Mouse (Mus musculus): ENCODE data around the gene Cnot11. TPM values are rescaled to one million over a fixed set of nuclear protein-coding genes. Genes with fewer than 3 reads are reported as not detected.

The Cnot11 gene
- polyA plus RNA-seq, 1 experiment: 17.8 TPM

DNA sequence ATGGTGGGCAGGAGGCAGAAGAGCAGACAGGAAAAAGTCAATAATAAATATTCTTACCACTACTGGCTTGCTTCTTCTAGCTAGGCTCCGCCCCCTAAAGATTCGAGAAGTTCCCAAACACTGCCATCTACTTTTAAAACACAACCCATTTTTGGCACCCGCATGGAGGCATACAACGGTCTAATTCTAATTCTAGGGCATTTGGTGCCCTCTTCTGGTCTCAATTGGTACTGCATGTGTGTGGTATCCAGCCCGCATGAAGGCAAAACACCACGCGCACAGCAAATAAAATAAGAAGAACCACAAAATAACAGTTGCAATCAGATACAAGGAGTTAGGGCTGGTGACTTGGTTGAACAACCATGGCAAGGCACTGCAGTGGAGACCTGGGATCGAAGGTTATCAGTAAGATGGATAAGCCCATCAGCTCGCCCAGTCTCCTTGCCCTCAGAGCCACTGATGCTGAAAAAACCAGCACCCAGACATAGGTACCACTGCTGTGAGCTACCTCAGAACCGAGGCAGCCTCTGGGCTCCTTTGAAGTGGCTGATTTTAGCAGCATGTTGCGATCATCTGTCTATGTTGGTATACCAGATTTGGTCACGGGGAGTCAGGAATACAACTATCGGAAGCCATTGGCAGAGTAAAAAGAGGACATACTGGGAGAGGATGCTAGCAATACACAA lies 4.4 kb upstream of the Cnot11 start:
- DNase-seq: peak; percentile 73
- TF ChIP-seq CTCF (IDR thresholded peaks at IDR 0.05; ENCODE audit: insufficient read depth, low read length) (peak; percentile 65), POLR2A (IDR thresholded peaks at IDR 0.05; ENCODE audit: borderline replicate concordance, extremely low read depth, low read depth, low read length) (no peak)
- 0 out of 2 replicates have a peak, but pooled peaks cover 2% of the 10 kb centered on the region for H3K4me1 ChIP-seq (ENCODE audit: control insufficient read depth, insufficient read depth, low read length)
- 32% methylated on average over 13 of the region's 13 CpGs for WGBS
- no peak overlapping the region for H3K4me3 ChIP-seq (replicated peaks; ENCODE audit: extremely low read depth, low read depth, low read length)

DNA sequence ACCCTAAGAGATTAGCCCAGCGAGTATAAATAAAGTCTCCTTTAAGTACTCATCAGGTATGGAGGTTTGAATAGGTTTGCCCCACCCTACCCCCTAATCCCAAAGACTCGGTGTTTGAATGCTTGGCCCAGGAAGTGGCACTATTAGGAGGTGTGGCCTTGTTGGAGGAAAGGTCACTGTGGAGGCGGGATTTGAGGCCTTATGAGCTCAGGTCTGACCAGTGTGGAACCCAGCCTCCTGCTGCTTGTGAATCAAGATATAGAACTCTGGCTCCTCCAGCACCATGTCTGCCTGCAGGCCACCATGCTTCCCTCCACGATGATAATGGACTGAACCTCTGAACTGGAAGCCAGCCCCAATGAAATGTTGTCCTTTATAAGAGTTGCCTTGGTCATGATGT lies 3.8 kb upstream of the Cnot11 start:
- H3K4me1 ChIP-seq (ENCODE audit: control insufficient read depth, insufficient read depth, low read length): 0 out of 2 replicates have a peak, but pooled peaks cover 2% of the 10 kb centered on the region
- DNase-seq: no peak
- 71% methylated on average over 4 of the region's 4 CpGs for WGBS
- no peak for TF ChIP-seq POLR2A (IDR thresholded peaks at IDR 0.05; ENCODE audit: borderline replicate concordance, extremely low read depth, low read depth, low read length)
- no peak for TF ChIP-seq CTCF (IDR thresholded peaks at IDR 0.05; ENCODE audit: insufficient read depth, low read length)
- H3K4me3 ChIP-seq (replicated peaks; ENCODE audit: extremely low read depth, low read depth, low read length): no peak overlapping the region

DNA sequence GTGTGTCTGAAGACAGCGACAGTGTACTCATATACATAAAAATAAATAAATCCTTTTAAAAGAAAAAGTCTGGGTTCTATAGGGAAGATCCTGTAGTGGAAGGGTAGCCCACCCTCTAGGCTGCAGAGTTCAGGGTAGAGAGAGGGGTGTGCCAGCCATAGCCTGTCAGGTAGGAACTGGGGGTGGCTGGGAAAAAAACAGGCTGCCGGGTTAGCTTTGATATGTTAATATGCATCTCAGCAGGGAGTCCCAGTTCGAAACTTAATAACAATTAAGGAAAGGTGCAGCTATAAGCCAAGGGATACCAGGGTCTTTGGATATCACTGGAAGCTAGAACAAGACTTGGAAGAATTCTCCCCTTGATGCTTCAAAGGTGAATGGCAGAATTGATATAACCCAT lies 875 bp upstream of the Cnot11 start:
- Histone ChIP-seq H3K4me1 (ENCODE audit: control insufficient read depth, insufficient read depth, low read length) (peaks cover 7% of the 10 kb centered on the region), H3K4me3 (replicated peaks; ENCODE audit: extremely low read depth, low read depth, low read length) (no peak overlapping the region)
- TF ChIP-seq POLR2A (IDR thresholded peaks at IDR 0.05; ENCODE audit: borderline replicate concordance, extremely low read depth, low read depth, low read length): no peak
- no peak for TF ChIP-seq CTCF (IDR thresholded peaks at IDR 0.05; ENCODE audit: insufficient read depth, low read length)
- no peak for DNase-seq
- WGBS: 43% methylated on average over 3 of the region's 3 CpGs

DNA sequence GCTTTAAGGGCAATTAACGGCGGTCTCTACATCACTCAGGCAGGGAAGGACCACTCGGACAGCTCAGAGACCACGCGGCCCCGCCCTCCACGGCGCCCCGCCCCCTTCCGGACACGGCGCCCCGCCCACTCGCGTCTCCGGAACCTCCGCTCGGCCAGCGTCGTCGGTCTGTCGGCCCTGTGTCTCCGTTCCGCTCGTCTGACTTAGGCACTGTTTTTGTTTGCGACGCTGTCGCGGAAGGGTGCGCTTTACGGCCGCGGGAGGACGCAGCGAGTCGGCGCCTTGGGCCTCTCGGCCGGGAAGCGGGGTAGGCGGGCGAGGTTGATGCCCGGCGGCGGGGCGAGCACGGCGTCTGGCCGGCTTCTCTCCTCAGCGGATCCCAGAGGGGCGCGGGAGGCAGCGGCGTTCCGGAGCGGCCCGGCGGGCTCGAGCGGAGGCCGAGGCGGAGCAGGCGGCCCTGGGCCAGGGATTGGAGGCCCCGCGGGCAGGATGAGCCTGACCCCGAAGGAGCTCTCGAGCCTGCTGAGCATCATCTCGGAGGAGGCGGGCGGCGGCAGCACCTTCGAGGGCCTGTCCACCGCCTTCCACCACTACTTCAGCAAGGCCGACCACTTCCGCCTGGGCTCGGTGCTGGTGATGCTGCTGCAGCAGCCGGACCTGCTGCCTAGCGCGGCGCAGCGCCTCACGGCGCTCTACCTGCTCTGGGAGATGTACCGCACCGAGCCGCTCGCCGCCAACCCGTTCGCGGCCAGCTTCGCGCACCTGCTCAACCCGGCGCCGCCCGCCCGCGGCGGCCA lies 921 bp downstream of the Cnot11 start:
- DNase-seq: peak; percentile 98
- peak overlapping the region; percentile 82 for H3K4me3 ChIP-seq (replicated peaks; ENCODE audit: extremely low read depth, low read depth, low read length)
- peaks cover 7% of the 10 kb centered on the region for H3K4me1 ChIP-seq (ENCODE audit: control insufficient read depth, insufficient read depth, low read length)
- TF ChIP-seq CTCF (IDR thresholded peaks at IDR 0.05; ENCODE audit: insufficient read depth, low read length): no peak
- TF ChIP-seq POLR2A (IDR thresholded peaks at IDR 0.05; ENCODE audit: borderline replicate concordance, extremely low read depth, low read depth, low read length): peak; percentile 71; the same call in 1 of the 2 replicates
- under 1% methylated on average over 100 of the region's 100 CpGs for WGBS

DNA sequence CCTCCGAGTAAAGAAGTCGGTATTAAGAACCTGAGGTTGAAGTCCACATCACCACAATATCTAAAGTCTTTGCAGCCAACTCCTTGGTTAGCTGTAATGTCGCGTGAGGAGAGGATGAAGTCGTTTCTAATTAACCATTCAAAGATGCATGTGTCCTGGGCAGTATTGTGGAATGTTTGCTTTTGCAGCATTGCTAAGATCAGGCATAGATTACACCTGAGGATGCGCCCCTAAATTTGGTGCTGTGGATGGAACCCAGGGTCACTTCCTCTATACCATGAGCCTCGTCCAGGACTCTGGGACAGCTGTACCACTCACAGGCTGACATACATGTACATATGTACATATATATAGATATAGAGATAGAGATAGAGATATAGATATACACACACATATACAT lies 1.9 kb downstream of the Cnot11 start:
- TF ChIP-seq POLR2A (IDR thresholded peaks at IDR 0.05; ENCODE audit: borderline replicate concordance, extremely low read depth, low read depth, low read length): no peak
- TF ChIP-seq CTCF (IDR thresholded peaks at IDR 0.05; ENCODE audit: insufficient read depth, low read length): no peak
- Histone ChIP-seq H3K4me3 (replicated peaks; ENCODE audit: extremely low read depth, low read depth, low read length) (peak overlapping the region; percentile 21), H3K4me1 (ENCODE audit: control insufficient read depth, insufficient read depth, low read length) (peaks cover 7% of the 10 kb centered on the region)
- DNase-seq: no peak
- WGBS: 32% methylated on average over 7 of the region's 7 CpGs

DNA sequence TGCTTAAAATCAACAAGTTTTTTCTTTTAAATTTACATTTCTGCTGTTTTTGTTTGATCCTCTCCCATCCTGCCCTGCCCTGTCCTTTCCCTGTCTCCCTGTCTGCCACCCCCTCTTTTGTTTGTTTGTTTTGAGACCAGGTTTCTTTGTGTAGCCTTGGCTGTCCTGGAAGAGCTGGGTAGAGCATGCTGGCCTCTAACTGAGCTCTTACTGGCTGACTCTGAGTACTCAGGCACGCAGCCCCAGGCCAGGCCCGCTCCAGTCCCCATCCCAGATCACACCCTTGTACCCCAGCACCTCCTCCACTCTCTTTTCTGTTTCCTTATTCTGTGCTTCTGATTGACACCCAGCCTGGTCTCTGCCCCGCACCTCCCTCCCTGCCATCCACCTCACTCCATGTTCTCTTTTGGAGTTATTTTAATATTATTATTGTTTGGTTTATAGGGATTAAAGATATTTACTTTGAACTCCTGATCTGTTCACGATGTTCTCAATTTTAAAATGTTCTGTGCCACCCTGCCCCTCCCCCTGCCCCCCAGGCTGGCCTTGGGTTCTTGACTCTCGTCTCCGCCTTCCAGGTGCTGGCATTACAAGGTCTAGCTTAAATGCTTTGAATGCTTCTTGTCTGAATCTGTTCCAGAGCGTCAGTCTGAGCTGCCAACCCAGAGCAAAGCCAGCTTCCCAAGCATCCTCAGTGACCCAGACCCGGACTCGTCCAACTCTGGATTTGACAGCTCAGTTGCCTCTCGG lies 3.0 kb downstream of the Cnot11 start:
- Histone ChIP-seq H3K4me1 (ENCODE audit: control insufficient read depth, insufficient read depth, low read length) (peaks cover 7% of the 10 kb centered on the region), H3K4me3 (replicated peaks; ENCODE audit: extremely low read depth, low read depth, low read length) (no peak overlapping the region)
- TF ChIP-seq CTCF (IDR thresholded peaks at IDR 0.05; ENCODE audit: insufficient read depth, low read length): no peak
- no peak for TF ChIP-seq POLR2A (IDR thresholded peaks at IDR 0.05; ENCODE audit: borderline replicate concordance, extremely low read depth, low read depth, low read length)
- WGBS: 73% methylated on average over 10 of the region's 10 CpGs
- DNase-seq: no peak

DNA sequence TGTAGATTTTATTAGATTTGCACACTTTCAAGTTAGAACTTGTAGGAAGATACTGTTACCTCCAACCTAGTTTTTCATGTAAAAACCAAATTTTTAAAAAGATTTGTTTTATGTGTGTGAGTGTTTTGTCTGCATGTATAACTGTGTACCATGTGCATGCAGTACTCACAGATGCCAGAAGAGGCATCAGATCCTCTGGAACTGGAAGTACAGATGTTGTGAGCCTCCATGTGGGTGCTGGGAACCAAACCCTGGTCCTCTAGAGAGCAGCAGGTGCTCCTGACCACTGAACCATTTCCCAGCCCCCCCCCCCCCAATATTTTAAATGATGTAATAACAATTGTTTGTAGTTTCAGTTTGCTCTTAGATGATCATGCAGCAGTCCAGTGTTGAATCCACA lies 5.8 kb downstream of the Cnot11 start:
- Histone ChIP-seq H3K4me3 (replicated peaks; ENCODE audit: extremely low read depth, low read depth, low read length) (no peak overlapping the region), H3K4me1 (ENCODE audit: control insufficient read depth, insufficient read depth, low read length) (peaks cover 5% of the 10 kb centered on the region)
- TF ChIP-seq CTCF (IDR thresholded peaks at IDR 0.05; ENCODE audit: insufficient read depth, low read length) (no peak), POLR2A (IDR thresholded peaks at IDR 0.05; ENCODE audit: borderline replicate concordance, extremely low read depth, low read depth, low read length) (no peak)
- no peak for DNase-seq

DNA sequence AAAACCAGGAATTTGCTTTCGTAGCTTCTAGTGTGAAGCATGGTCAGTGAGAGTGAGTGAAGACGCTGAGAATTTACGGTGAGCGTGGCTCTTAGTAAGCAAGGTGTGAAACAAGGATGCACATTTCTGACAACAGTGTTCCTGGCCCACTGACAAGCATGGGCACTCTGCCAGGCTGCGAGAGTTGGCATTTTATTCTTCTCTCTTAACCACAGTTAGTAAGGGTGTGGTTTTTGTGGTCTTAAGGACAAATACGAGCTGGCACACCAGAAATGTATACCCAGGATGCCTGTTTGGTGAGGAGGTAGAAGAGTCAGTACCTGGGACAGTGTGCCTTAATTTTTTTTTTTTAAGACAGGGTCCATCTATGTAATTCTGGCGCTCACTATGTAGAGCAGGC lies 10.8 kb downstream of the Cnot11 start:
- WGBS: 50% methylated on average over 7 of the region's 7 CpGs
- TF ChIP-seq CTCF (IDR thresholded peaks at IDR 0.05; ENCODE audit: insufficient read depth, low read length) (no peak), POLR2A (IDR thresholded peaks at IDR 0.05; ENCODE audit: borderline replicate concordance, extremely low read depth, low read depth, low read length) (no peak)
- peak; percentile 24 for DNase-seq
- no peaks in the 10 kb centered on the region for H3K4me1 ChIP-seq (ENCODE audit: control insufficient read depth, insufficient read depth, low read length)
- H3K4me3 ChIP-seq (replicated peaks; ENCODE audit: extremely low read depth, low read depth, low read length): no peak overlapping the region

DNA sequence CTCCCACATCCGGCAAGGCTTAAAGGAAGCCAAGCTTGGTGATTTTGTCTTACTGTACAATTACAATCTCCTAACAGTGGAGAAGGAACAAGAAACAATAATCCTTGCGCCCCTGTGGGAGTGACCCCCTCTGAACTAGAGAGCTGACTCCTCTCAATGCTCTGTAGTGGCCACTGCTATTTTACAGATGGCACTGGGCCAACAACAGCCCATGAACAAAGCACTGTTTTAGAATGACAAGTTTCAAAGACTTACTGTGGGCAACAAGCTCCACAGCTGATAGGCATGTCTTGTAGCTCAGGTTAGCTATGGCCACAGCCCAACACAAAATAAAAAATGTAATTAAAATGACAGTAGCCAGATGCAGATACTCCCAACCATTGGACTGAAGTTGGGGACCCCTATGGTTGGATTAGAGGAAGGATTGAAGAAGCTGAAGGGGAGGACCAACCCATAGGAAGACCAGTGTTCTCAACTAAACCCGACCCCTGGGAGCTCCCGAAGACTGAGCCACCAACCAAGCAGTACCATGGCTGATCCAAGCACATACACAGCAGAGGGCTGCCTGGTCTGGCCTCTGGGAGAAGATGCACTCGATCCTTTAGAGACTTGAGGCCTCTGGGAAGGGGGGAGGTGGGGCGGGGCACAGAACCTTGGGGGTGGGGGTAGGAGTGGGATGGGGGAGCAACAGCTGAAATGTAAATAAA lies 11.5 kb downstream of the Cnot11 start:
- TF ChIP-seq POLR2A (IDR thresholded peaks at IDR 0.05; ENCODE audit: borderline replicate concordance, extremely low read depth, low read depth, low read length) (no peak), CTCF (IDR thresholded peaks at IDR 0.05; ENCODE audit: insufficient read depth, low read length) (no peak)
- Histone ChIP-seq H3K4me3 (replicated peaks; ENCODE audit: extremely low read depth, low read depth, low read length) (no peak overlapping the region), H3K4me1 (ENCODE audit: control insufficient read depth, insufficient read depth, low read length) (no peaks in the 10 kb centered on the region)
- DNase-seq: no peak
- WGBS: 83% methylated on average over 6 of the region's 6 CpGs
